Mouse (Mus musculus): ENCODE measurements around the gene Cinp.

Gene Cinp

GRCm38 (mm10) chr12:110830293-110831024 is 58.5 kb downstream of the Cinp start:
- no peak for DNase-seq

- DNase-seq = no peak
Observed at GRCm38 (mm10) chr12:110828908-110829307, 60.0 kb downstream of the Cinp start.

All from kidney, adult 18-20 months (tissue).